28 mouse cellular contexts compared by ENCODE assay signal in genomic region chr5:50819959-50820358, GRCm38 (mm10).
"Had no signal": no experiment of that assay in that cellular context is flagged by ENCODE, and none has a peak within 500 bp of the region (broad histone marks: within the 10 kb centered on the region; RNA-seq: fewer than 3 reads in every experiment).

No protein-coding gene starts in this region.

- H3K9ac ChIP-seq: embryonic facial prominence, embryonic 12.5 days; embryonic facial prominence, embryonic 13.5 days; embryonic facial prominence, embryonic 15.5 days; forebrain, embryonic 12.5 days; forebrain, embryonic 13.5 days; forebrain, embryonic 15.5 days; forebrain, postnatal 0 days had no signal

- H3K4me3 ChIP-seq: embryonic facial prominence, embryonic 10.5 days; embryonic facial prominence, embryonic 12.5 days; embryonic facial prominence, embryonic 13.5 days; embryonic facial prominence, embryonic 15.5 days; erythroblast, embryonic 14.5 days; forebrain, embryonic 10.5 days; forebrain, embryonic 12.5 days; forebrain, embryonic 13.5 days; forebrain, embryonic 15.5 days; gastrocnemius, adult 2 months had no signal

- DNase-seq: cerebellum, adult 2 months; cerebellum, adult 8-10 months; cerebellum, adult 9-10 months; cerebellum, adult 9-11 months; cerebellum, postnatal 10 days; cerebellum, postnatal 14 days; cerebellum, postnatal 25 days; cerebellum, postnatal 36 days; embryo, embryonic 11 days; forebrain, postnatal 0 days; gastrocnemius, adult 2 months; gastrocnemius, postnatal 10 days; gastrocnemius, postnatal 14 days; gastrocnemius, postnatal 25 days; gastrocnemius, postnatal 36 days; heart, adult 11 months; heart, adult 18-20 months had no signal

- ATAC-seq: forebrain, embryonic 13.5 days; forebrain, embryonic 14.5 days; forebrain, embryonic 15.5 days; forebrain, embryonic 16.5 days; forebrain, postnatal 0 days had no signal

- H3K36me3 ChIP-seq: embryonic facial prominence, embryonic 10.5 days; embryonic facial prominence, embryonic 12.5 days; embryonic facial prominence, embryonic 13.5 days; embryonic facial prominence, embryonic 15.5 days; forebrain, embryonic 10.5 days; forebrain, embryonic 12.5 days; forebrain, embryonic 15.5 days had no signal

- H3K4me1 ChIP-seq: embryonic facial prominence, embryonic 10.5 days; embryonic facial prominence, embryonic 12.5 days; embryonic facial prominence, embryonic 13.5 days; embryonic facial prominence, embryonic 15.5 days; forebrain, embryonic 10.5 days; forebrain, embryonic 12.5 days; forebrain, embryonic 13.5 days; forebrain, embryonic 15.5 days had no signal

- H3K27me3 ChIP-seq: embryonic facial prominence, embryonic 12.5 days; embryonic facial prominence, embryonic 13.5 days; embryonic facial prominence, embryonic 15.5 days; forebrain, embryonic 12.5 days; forebrain, embryonic 13.5 days; forebrain, embryonic 15.5 days had no signal

- H3K27ac ChIP-seq: embryonic facial prominence, embryonic 10.5 days; embryonic facial prominence, embryonic 12.5 days; embryonic facial prominence, embryonic 13.5 days; embryonic facial prominence, embryonic 15.5 days; forebrain, embryonic 10.5 days; forebrain, embryonic 12.5 days; forebrain, embryonic 13.5 days; forebrain, embryonic 15.5 days; gastrocnemius, adult 2 months had no signal

- H3K9me3 ChIP-seq: embryonic facial prominence, embryonic 10.5 days; embryonic facial prominence, embryonic 12.5 days; embryonic facial prominence, embryonic 13.5 days; embryonic facial prominence, embryonic 15.5 days; forebrain, embryonic 10.5 days; forebrain, embryonic 12.5 days; forebrain, embryonic 13.5 days; forebrain, embryonic 15.5 days had no signal

- H3K4me2 ChIP-seq: embryonic facial prominence, embryonic 12.5 days; embryonic facial prominence, embryonic 13.5 days; embryonic facial prominence, embryonic 15.5 days; forebrain, embryonic 12.5 days; forebrain, embryonic 13.5 days; forebrain, embryonic 15.5 days had no signal
